Mouse (Mus musculus) forebrain, embryonic 13.5 days (tissue): ENCODE measurements around the gene Hfm1. TPM values are rescaled to one million over a fixed set of nuclear protein-coding genes. Genes with fewer than 3 reads are reported as not detected.
A peak's percentile ranks its signal among the peaks of the same experiment; 100 is the strongest.

Experiments
- ATAC-seq: fragments of 200-750 bp; cut with Nextera tagmentation; 2 replicates; pipeline ENCODE4 v1.8.0; 2017
- H3K27ac ChIP-seq: fragments of 300-500 bp; sonication (generic); 2 replicates; pipeline ENCODE4 v1.5.1; 2015; ENCODE audit warnings: inconsistent platforms, mild to moderate bottlenecking, moderate library complexity
- H3K27me3 ChIP-seq: fragments of 300-500 bp; sonication (generic); 2 replicates; pipeline ENCODE4 v1.6.1; 2015; ENCODE audit warnings: mild to moderate bottlenecking, inconsistent platforms
- H3K36me3 ChIP-seq: fragments of 300-500 bp; sonication (generic); 2 replicates; pipeline ENCODE4 v1.6.1; 2015; ENCODE audit warnings: mild to moderate bottlenecking, inconsistent platforms; ENCODE audit not compliant: poor library complexity, severe bottlenecking
- H3K4me1 ChIP-seq: fragments of 300-500 bp; sonication (generic); 2 replicates; pipeline ENCODE4 v1.6.1; 2015; ENCODE audit warnings: inconsistent platforms
- H3K4me2 ChIP-seq: fragments of 300-500 bp; sonication (generic); 2 replicates; pipeline ENCODE4 v1.6.1; 2015; ENCODE audit warnings: inconsistent platforms, mild to moderate bottlenecking, moderate library complexity
- H3K4me3 ChIP-seq: fragments of 300-500 bp; sonication (generic); 2 replicates; pipeline ENCODE4 v1.5.1; 2015; ENCODE audit warnings: mild to moderate bottlenecking, inconsistent platforms
- H3K9ac ChIP-seq: fragments of 300-500 bp; sonication (generic); 2 replicates; pipeline ENCODE4 v1.6.1; 2015; ENCODE audit warnings: mild to moderate bottlenecking, inconsistent platforms
- H3K9me3 ChIP-seq: fragments of 300-500 bp; sonication (generic); replicated peaks from 2 replicates; pipeline ENCODE4 v1.6.1; 2016; ENCODE audit warnings: inconsistent platforms
- WGBS: fragments of 180-500 bp; shearing (Covaris S2); methylation state at CpG from one replicate; pipeline ENCODE4 v1.1.7; 2015; 5-methylcytosine and 5-hydroxymethylcytosine counted together
- polyA plus RNA-seq: library from polyadenylated mRNA; unstranded; fragments of >200 nt; fragmentation: Nextera tagmentation; extraction: Ambion mirVana; gene quantifications from 2 replicates; pipeline ENCODE4 v1.2.1, GENCODE M21; 2015

Hfm1 gene
- polyA plus RNA-seq, 1 experiment from 2014 or later: 5.5 TPM

DNA sequence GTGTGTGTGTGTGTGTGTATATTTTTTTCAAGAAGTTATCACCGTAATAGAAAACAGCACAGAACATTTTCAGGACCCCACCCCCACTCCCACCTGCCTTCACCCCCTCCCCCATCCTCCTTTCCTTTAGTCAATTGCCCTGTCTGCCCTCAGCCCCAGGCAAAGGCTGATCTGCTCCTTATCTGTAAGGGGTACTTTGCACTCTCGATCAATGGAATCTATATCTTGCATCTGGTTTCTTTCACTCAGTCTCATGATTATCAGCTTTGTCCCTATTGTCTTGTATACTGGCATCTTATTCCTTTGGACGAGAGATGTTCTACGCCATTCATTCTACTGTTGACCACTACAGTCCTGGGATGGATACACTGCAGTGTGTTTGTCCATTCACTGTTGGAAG, 1.9 kb upstream of the Hfm1 start:
- ATAC-seq: no peak
- H3K27ac ChIP-seq: no peak overlapping the region

DNA sequence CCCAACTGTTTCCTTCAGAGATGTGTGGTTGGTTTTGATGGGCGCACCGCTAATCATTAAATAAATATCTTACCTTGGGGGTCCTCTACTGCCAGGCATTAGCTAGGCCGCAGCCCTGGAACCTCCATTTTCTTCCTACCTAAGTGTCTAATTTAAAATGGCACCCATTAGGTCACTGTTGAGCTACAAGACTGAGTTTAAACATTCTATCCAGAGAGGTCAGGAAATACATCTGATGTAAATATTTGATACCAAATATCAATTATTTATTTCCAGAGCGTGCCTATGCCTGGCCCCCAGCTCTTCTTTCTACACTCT, 207 bp upstream of the Hfm1 start:
- 0 out of 2 replicates have a peak, but pooled peaks cover 2% of the 10 kb centered on the region for H3K36me3 ChIP-seq
- H3K9me3 ChIP-seq: no peaks in the 10 kb centered on the region
- no peaks in the 10 kb centered on the region for H3K4me1 ChIP-seq
- H3K27ac ChIP-seq: peak overlapping the region; percentile 83
- no peaks in the 10 kb centered on the region for H3K27me3 ChIP-seq
- ATAC-seq: no peak
- peak overlapping the region; percentile 59 for H3K4me3 ChIP-seq
- WGBS: 33% methylated on average over 4 of the region's 4 CpGs
- peak overlapping the region; percentile 65 for H3K4me2 ChIP-seq
- peak overlapping the region; percentile 76 for H3K9ac ChIP-seq

More for the DNA sequence above, 1.9 kb upstream of the Hfm1 start:
- no peak overlapping the region for H3K9ac ChIP-seq
- H3K27me3 ChIP-seq: no peaks in the 10 kb centered on the region
- H3K36me3 ChIP-seq: no peaks in the 10 kb centered on the region
- H3K4me3 ChIP-seq: no peak overlapping the region
- no peaks in the 10 kb centered on the region for H3K4me1 ChIP-seq
- H3K4me2 ChIP-seq: no peak overlapping the region
- 82% methylated on average over 4 of the region's 4 CpGs for WGBS
- H3K9me3 ChIP-seq: no peaks in the 10 kb centered on the region

DNA sequence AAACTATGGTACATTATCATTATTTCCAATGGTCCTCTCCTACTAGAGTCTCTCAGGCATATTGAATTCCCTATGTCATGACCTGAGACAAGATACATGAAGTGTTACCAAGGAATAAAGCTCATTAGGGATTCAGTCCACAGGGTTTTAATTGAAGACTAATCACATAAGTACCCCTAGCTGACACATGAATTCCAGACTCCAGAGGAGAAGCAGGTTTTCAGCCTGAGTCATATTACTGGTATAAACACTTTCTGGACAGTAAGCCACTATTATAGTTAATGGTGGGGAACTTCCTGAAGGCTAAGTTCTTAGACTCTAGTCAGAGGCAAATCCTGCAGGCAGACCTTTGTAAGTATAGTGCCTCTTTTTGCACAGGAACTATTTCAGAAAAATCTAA, 6.8 kb downstream of the Hfm1 start:
- no peaks in the 10 kb centered on the region for H3K27me3 ChIP-seq
- H3K27ac ChIP-seq: no peak overlapping the region
- no peaks in the 10 kb centered on the region for H3K9me3 ChIP-seq
- H3K4me1 ChIP-seq: no peaks in the 10 kb centered on the region
- no peak overlapping the region for H3K9ac ChIP-seq
- no peak overlapping the region for H3K4me2 ChIP-seq
- H3K36me3 ChIP-seq: 0 out of 2 replicates have a peak, but pooled peaks cover 2% of the 10 kb centered on the region
- no peak for ATAC-seq
- H3K4me3 ChIP-seq: no peak overlapping the region

DNA sequence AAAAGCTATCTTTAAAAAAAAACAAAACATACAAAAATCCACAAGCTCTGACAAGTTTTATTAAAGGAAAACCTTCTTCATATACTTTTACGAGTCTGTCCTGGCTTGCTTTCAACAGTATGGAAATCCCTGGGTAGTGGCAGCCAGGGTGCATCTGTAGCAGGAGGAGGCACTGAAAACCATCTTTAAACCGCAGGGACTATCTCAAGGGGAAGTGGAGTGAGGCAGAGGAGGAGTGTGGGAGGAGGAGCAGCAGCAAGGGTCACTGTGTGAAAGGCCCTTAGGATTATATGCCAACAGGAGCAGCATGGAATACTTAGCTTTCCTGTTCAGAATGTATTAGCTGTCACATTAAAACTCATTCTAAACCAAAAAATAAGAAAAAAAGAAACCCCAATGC, 29.2 kb downstream of the Hfm1 start:
- H3K9me3 ChIP-seq: no peaks in the 10 kb centered on the region
- H3K36me3 ChIP-seq: no peaks in the 10 kb centered on the region
- no peak for ATAC-seq
- WGBS: 78% methylated on average over 2 of the region's 2 CpGs
- no peak overlapping the region for H3K9ac ChIP-seq
- 0 out of 2 replicates have a peak, but pooled peaks cover under 1% of the 10 kb centered on the region for H3K4me1 ChIP-seq
- no peaks in the 10 kb centered on the region for H3K27me3 ChIP-seq
- H3K4me3 ChIP-seq: no peak overlapping the region
- no peak overlapping the region for H3K4me2 ChIP-seq
- H3K27ac ChIP-seq: no peak overlapping the region

DNA sequence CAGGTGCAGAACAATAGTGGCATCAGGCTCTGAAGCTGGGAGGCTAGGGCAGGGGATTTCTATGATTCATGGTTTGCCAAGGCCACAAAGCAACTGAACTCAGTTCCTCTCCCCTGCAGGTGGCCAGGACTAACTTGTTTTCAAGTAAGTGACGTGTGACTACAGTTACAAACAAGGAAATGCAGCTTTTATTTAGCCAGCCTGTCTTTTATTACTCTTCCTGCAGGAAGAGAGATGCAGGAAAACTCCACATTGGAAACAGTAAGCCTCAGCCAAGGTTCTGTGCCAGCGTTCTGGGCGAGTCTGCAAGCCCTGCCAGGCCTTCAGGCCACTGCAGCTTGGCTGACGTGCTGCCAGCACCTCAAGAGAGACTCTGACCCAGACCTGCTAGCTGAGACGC, 34.3 kb downstream of the Hfm1 start:
- Histone ChIP-seq H3K9me3 (no peaks in the 10 kb centered on the region), H3K4me3 (no peak overlapping the region)
- no peak for ATAC-seq

DNA sequence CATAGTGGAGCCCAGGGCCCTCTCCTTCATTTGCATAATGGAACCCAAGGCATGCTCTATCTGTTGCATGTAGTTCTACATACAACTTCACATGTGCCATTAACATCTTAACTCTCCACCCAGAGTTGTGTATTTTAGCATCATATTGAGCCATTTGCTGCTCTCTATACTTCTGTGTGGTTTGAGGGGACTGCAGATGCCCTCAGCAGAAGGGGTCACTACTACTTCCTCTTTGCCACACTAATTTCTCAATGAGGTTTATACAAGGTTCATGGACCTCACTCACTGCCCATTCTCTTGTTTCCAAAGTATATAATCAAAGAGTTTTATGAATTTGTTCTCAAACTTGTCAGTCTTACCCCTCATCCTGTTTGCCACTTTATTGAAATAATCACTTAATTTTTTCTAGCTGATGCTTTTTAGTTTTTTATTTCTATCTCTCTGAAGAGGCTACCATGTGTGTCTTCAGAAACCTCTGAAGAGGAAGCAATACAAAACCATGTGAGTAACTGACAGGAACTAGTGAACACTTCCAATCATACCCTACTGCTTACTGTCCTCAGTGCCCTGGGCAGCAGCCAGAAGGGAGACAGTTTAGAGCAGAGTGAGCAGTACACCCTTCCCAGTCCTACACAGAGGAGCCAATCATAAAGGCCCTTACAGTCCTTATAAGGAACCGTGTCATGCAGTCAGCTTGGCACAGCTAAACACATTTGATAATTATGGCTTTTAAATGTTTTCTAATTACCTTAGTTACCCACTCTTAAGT, 38.6 kb downstream of the Hfm1 start:
- peaks cover 4% of the 10 kb centered on the region for H3K4me1 ChIP-seq
- no peak for ATAC-seq
- WGBS: 62% methylated on average over 1 of the region's 1 CpGs
- no peaks in the 10 kb centered on the region for H3K9me3 ChIP-seq
- no peak overlapping the region for H3K9ac ChIP-seq
- H3K27ac ChIP-seq: no peak overlapping the region
- H3K4me3 ChIP-seq: no peak overlapping the region
- H3K4me2 ChIP-seq: no peak overlapping the region
- no peaks in the 10 kb centered on the region for H3K36me3 ChIP-seq
- H3K27me3 ChIP-seq: no peaks in the 10 kb centered on the region

More for the DNA sequence above, 34.3 kb downstream of the Hfm1 start:
- Histone ChIP-seq H3K4me1 (peaks cover 4% of the 10 kb centered on the region), H3K36me3 (no peaks in the 10 kb centered on the region), H3K27me3 (no peaks in the 10 kb centered on the region), H3K4me2 (no peak overlapping the region), H3K27ac (no peak overlapping the region), H3K9ac (no peak overlapping the region)
- 29% methylated on average over 5 of the region's 5 CpGs for WGBS

DNA sequence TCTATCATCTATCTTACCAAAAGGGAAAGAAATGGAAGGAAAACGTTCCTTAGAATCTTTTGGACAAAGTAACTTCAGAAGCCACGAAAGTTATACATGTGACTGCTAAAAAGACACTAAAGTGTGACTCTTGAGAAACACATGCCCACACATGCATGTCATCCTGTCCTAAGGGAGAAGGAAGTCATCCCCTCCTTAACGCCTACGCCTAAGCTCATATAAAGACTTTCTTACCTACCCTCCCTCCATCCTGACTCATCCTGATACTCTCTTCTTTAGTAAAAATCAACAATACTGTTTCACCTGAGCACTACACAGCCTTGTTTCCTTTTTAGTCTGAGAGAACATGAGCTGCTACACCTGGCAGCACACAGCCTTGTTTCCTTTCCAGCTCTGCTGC, 40.6 kb downstream of the Hfm1 start:
- Histone ChIP-seq H3K9me3 (no peaks in the 10 kb centered on the region), H3K4me3 (no peak overlapping the region), H3K9ac (no peak overlapping the region), H3K4me1 (no peaks in the 10 kb centered on the region), H3K27ac (no peak overlapping the region), H3K27me3 (no peaks in the 10 kb centered on the region), H3K36me3 (no peaks in the 10 kb centered on the region), H3K4me2 (no peak overlapping the region)
- no peak for ATAC-seq
- WGBS: 94% methylated on average over 4 of the region's 4 CpGs

DNA sequence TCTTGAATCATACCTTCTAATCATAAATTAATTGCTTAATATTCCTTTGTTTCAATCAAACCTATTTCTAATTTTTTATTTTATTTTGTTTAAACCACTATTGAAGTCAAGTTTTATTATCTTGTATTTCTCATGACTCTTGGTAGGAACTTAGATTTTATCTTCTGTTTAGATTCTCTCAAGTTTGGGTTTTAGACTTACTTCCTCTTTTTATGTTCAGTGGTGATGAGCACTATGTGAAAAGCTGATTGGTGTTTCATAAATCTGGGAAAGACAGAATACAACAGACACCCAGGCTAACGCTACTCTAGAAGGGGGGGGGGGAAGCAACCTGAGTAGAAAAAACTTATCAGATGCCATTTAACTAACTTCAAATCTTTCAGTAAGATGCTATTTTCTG, 49.7 kb downstream of the Hfm1 start:
- 78% methylated on average over 1 of the region's 1 CpGs for WGBS
- no peak overlapping the region for H3K4me2 ChIP-seq
- no peak overlapping the region for H3K9ac ChIP-seq
- no peaks in the 10 kb centered on the region for H3K9me3 ChIP-seq
- H3K4me3 ChIP-seq: no peak overlapping the region
- ATAC-seq: no peak
- no peaks in the 10 kb centered on the region for H3K36me3 ChIP-seq
- H3K4me1 ChIP-seq: no peaks in the 10 kb centered on the region
- H3K27ac ChIP-seq: no peak overlapping the region
- H3K27me3 ChIP-seq: no peaks in the 10 kb centered on the region

DNA sequence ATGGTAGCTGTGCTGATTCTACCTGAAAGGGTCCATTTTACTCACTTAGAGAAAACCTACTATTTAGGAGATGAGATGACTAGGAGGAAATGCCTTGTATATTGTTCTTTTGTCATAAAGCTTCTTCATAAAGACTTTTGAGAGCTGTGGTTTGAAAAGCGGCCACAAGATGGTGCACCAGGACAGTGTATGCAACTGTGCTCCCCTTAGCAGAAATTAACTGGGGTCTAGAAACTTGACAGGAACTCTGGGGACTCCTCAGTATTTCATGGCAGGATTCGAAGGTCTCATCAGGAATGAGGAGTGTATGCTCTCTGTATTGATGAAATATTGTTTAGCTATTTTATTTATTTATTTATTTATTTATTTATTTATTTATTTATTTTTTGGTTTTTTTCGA, 65.7 kb downstream of the Hfm1 start:
- peak; percentile 72 for ATAC-seq
- H3K9ac ChIP-seq: no peak overlapping the region
- H3K9me3 ChIP-seq: no peaks in the 10 kb centered on the region
- 43% methylated on average over 3 of the region's 3 CpGs for WGBS
- H3K27me3 ChIP-seq: no peaks in the 10 kb centered on the region
- no peak overlapping the region for H3K27ac ChIP-seq
- no peak overlapping the region for H3K4me3 ChIP-seq
- H3K36me3 ChIP-seq: no peaks in the 10 kb centered on the region
- H3K4me1 ChIP-seq: no peaks in the 10 kb centered on the region
- H3K4me2 ChIP-seq: no peak overlapping the region

DNA sequence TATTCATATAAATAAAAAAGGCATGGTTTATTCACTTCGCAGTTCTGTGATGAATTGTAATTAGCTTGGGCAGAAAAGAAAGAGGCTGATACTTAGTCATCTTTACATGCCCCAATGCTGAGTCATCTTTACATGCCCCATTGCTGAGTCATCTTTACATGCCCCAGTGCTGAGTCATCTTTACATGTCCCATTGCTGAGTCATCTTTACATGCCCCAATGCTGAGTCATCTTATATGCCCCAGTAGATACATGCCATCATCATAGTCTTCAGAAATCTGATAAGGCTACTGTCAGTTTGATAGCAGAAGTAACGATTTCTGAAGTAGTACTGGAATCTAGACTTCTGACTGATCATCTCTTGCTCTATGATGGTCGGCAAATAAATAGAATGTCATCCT, 72.8 kb downstream of the Hfm1 start:
- Histone ChIP-seq H3K9me3 (no peaks in the 10 kb centered on the region), H3K27me3 (no peaks in the 10 kb centered on the region), H3K36me3 (no peaks in the 10 kb centered on the region), H3K27ac (no peak overlapping the region), H3K4me1 (no peaks in the 10 kb centered on the region), H3K4me3 (no peak overlapping the region), H3K9ac (no peak overlapping the region), H3K4me2 (no peak overlapping the region)
- 92% methylated on average over 3 of the region's 3 CpGs for WGBS
- ATAC-seq: no peak

DNA sequence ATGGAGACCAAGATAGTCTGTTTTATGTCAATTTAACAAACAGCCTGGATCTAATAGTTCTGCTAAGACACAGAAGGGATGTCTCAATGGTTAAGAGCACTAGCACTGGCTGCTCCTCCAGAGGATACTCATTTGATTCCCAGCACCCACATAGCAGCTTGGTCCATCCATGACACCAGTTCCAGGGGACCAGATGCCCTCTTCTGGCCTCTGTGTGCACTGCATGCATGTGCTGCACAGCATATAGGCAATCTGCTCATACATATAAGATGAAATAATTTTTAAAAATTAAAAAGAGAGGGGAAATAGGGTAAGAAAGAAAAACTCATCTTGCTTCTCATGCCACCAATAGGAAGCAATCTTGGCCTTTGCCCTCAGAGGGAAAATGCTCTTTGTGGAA, 79.1 kb downstream of the Hfm1 start:
- ATAC-seq: no peak
- Histone ChIP-seq H3K9ac (no peak overlapping the region), H3K27me3 (no peaks in the 10 kb centered on the region), H3K4me1 (no peaks in the 10 kb centered on the region), H3K27ac (no peak overlapping the region), H3K9me3 (no peaks in the 10 kb centered on the region), H3K36me3 (0 out of 2 replicates have a peak, but pooled peaks cover 4% of the 10 kb centered on the region), H3K4me2 (no peak overlapping the region), H3K4me3 (no peak overlapping the region)

DNA sequence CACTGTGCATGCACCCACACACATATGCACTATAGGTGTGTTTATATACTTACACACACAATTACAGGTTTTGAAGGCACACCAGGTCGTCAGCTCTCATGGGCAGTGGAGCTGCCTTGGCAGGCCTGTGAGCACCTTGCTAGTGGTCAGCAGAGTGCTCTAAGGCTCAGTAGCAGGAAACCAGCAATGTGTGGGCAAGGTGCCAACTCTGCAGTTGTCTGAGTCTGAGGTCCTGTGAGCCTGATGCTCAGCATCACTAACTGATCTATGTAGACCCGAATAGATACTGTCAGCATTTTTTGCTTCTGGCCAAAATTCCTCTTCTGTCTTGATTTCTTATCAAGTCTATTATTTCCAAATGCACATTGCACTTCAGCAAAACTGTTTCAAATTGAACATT, 82.2 kb downstream of the Hfm1 start:
- Histone ChIP-seq H3K4me1 (no peaks in the 10 kb centered on the region), H3K27me3 (no peaks in the 10 kb centered on the region), H3K9ac (no peak overlapping the region), H3K4me3 (no peak overlapping the region), H3K9me3 (no peaks in the 10 kb centered on the region), H3K27ac (no peak overlapping the region), H3K4me2 (no peak overlapping the region), H3K36me3 (0 out of 2 replicates have a peak, but pooled peaks cover 4% of the 10 kb centered on the region)
- ATAC-seq: no peak
- 79% methylated on average over 2 of the region's 2 CpGs for WGBS

DNA sequence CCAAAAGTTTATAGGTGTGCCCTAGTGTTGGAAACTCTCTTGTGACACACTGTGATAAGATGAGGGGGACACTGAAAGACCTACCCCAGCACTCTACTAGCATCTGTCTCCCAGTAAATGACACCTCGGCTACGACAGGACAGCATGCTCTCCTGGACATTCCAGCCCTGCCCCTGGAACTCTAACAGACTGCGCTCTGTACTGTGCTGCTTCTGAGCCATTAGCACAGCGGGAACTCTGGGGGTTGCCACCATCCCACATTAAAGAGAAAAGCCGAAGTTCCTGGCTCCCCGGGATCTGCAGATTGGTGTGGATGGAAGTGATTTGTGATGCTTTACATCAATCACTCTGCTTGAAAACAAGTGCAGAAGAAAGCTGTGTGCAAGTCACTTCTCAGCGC, 93.1 kb downstream of the Hfm1 start:
- H3K27ac ChIP-seq: no peak overlapping the region
- H3K36me3 ChIP-seq: no peaks in the 10 kb centered on the region
- WGBS: 33% methylated on average over 7 of the region's 7 CpGs
- H3K27me3 ChIP-seq: no peaks in the 10 kb centered on the region; the same call in 1 of the 2 replicates
- no peak overlapping the region for H3K9ac ChIP-seq
- no peak for ATAC-seq
- no peaks in the 10 kb centered on the region for H3K9me3 ChIP-seq
- H3K4me2 ChIP-seq: no peak overlapping the region
- H3K4me1 ChIP-seq: no peaks in the 10 kb centered on the region
- no peak overlapping the region for H3K4me3 ChIP-seq
